Mouse (Mus musculus) hindbrain, embryonic 12.5 days (tissue): ENCODE results near the gene Ptpru. TPM values are rescaled to one million over a fixed set of nuclear protein-coding genes. Genes with fewer than 3 reads are reported as not detected.

Experiments used
- ATAC-seq: fragments of 200-750 bp; cut with Nextera tagmentation; 2 replicates; pipeline ENCODE4 v1.8.0; 2017; ENCODE audit warnings: moderate TSS enrichment; ENCODE audit not compliant: low FRiP score
- H3K27ac ChIP-seq: fragments of 300-500 bp; sonication (generic); 2 replicates; pipeline ENCODE4 v1.5.1; 2016; ENCODE audit warnings: mild to moderate bottlenecking
- H3K27me3 ChIP-seq: fragments of 300-500 bp; sonication (generic); 2 replicates; pipeline ENCODE4 v1.6.1; 2016; ENCODE audit warnings: mild to moderate bottlenecking
- H3K36me3 ChIP-seq: fragments of 300-500 bp; sonication (generic); 2 replicates; pipeline ENCODE4 v1.6.1; 2016; ENCODE audit warnings: mild to moderate bottlenecking
- H3K4me1 ChIP-seq: fragments of 300-500 bp; sonication (generic); 2 replicates; pipeline ENCODE4 v1.6.1; 2016
- H3K4me2 ChIP-seq: fragments of 300-500 bp; sonication (generic); replicated peaks from 2 replicates; pipeline ENCODE4 v1.6.1; 2016; ENCODE audit warnings: mild to moderate bottlenecking
- H3K4me3 ChIP-seq: fragments of 300-500 bp; sonication (generic); 2 replicates; pipeline ENCODE4 v1.5.1; 2016; ENCODE audit warnings: mild to moderate bottlenecking
- H3K9ac ChIP-seq: fragments of 300-500 bp; sonication (generic); 2 replicates; pipeline ENCODE4 v1.6.1; 2016; ENCODE audit warnings: mild to moderate bottlenecking, moderate library complexity
- H3K9me3 ChIP-seq: fragments of 300-500 bp; sonication (generic); replicated peaks from 2 replicates; pipeline ENCODE4 v1.6.1; 2016; ENCODE audit warnings: mild to moderate bottlenecking
- whole genome bisulfite sequencing: fragments of 180-500 bp; shearing (Covaris S2); methylation state at CpG from one replicate; pipeline ENCODE4 v1.1.7; 2016; 5-methylcytosine and 5-hydroxymethylcytosine counted together
- polyA plus RNA-seq: library from polyadenylated mRNA; unstranded; fragments of >200 nt; fragmentation: Nextera tagmentation; extraction: Ambion mirVana; gene quantifications from 2 replicates; pipeline ENCODE4 v1.2.1, GENCODE M21; 2016

Gene Ptpru
- polyA plus RNA-seq, 1 experiment from 2014 or later = 30.2 TPM

- Histone ChIP-seq H3K27ac (no peak overlapping the region), H3K9me3 (no peaks in the 10 kb centered on the region), H3K27me3 (no peaks in the 10 kb centered on the region), H3K36me3 (no peaks in the 10 kb centered on the region), H3K9ac (no peak overlapping the region), H3K4me1 (no peaks in the 10 kb centered on the region), H3K4me2 (no peak overlapping the region), H3K4me3 (no peak overlapping the region)
- 69% methylated on average over 3 of the region's 3 CpGs for WGBS
- no peak for ATAC-seq
Observed at GRCm38 (mm10) chr4:131763479-131763878, 74.6 kb downstream of the Ptpru start.

- Histone ChIP-seq H3K9me3 (no peaks in the 10 kb centered on the region), H3K4me2 (no peak overlapping the region), H3K36me3 (no peaks in the 10 kb centered on the region), H3K4me1 (no peaks in the 10 kb centered on the region), H3K4me3 (no peak overlapping the region), H3K27me3 (no peaks in the 10 kb centered on the region), H3K9ac (no peak overlapping the region), H3K27ac (no peak overlapping the region)
- ATAC-seq = no peak
- WGBS = 87% methylated on average over 8 of the region's 8 CpGs
Observed at GRCm38 (mm10) chr4:131762211-131762784, 75.8 kb downstream of the Ptpru start.

- H3K27ac ChIP-seq = no peak overlapping the region
Observed at GRCm38 (mm10) chr4:131752204-131752837, 85.8 kb downstream of the Ptpru start.

GRCm38 (mm10) chr4:131751561-131751960 is 86.5 kb downstream of the Ptpru start:
- 62% methylated on average over 7 of the region's 7 CpGs for WGBS
- ATAC-seq = no peak
- no peaks in the 10 kb centered on the region for H3K9me3 ChIP-seq
- H3K4me2 ChIP-seq = no peak overlapping the region
- H3K27me3 ChIP-seq = no peaks in the 10 kb centered on the region
- H3K4me3 ChIP-seq = no peak overlapping the region
- no peak overlapping the region for H3K27ac ChIP-seq
- H3K4me1 ChIP-seq = 0 out of 2 replicates have a peak, but pooled peaks cover 9% of the 10 kb centered on the region
- no peak overlapping the region for H3K9ac ChIP-seq
- no peaks in the 10 kb centered on the region for H3K36me3 ChIP-seq

More at GRCm38 (mm10) chr4:131752204-131752837, 85.8 kb downstream of the Ptpru start:
- Histone ChIP-seq H3K4me2 (no peak overlapping the region), H3K36me3 (no peaks in the 10 kb centered on the region), H3K4me3 (no peak overlapping the region), H3K27me3 (no peaks in the 10 kb centered on the region), H3K4me1 (0 out of 2 replicates have a peak, but pooled peaks cover 9% of the 10 kb centered on the region), H3K9me3 (no peaks in the 10 kb centered on the region), H3K9ac (no peak overlapping the region)
- 64% methylated on average over 10 of the region's 10 CpGs for whole genome bisulfite sequencing
- ATAC-seq = no peak

- Histone ChIP-seq H3K36me3 (no peaks in the 10 kb centered on the region), H3K27ac (no peak overlapping the region), H3K4me1 (0 out of 2 replicates have a peak, but pooled peaks cover 9% of the 10 kb centered on the region), H3K9ac (no peak overlapping the region), H3K27me3 (no peaks in the 10 kb centered on the region), H3K4me3 (no peak overlapping the region), H3K9me3 (no peaks in the 10 kb centered on the region), H3K4me2 (no peak overlapping the region)
- ATAC-seq = no peak
- 89% methylated on average over 6 of the region's 6 CpGs for WGBS
Observed at GRCm38 (mm10) chr4:131749802-131750201, 88.3 kb downstream of the Ptpru start.

- Histone ChIP-seq H3K9ac (no peak overlapping the region), H3K4me3 (no peak overlapping the region), H3K4me1 (no peaks in the 10 kb centered on the region), H3K27ac (no peak overlapping the region), H3K27me3 (no peaks in the 10 kb centered on the region), H3K9me3 (no peaks in the 10 kb centered on the region), H3K4me2 (no peak overlapping the region), H3K36me3 (no peaks in the 10 kb centered on the region)
- ATAC-seq = no peak
- WGBS = 86% methylated on average over 5 of the region's 5 CpGs
Observed at GRCm38 (mm10) chr4:131744685-131745043, 93.4 kb downstream of the Ptpru start.

- H3K9ac ChIP-seq = no peak overlapping the region
- H3K4me2 ChIP-seq = no peak overlapping the region
- no peaks in the 10 kb centered on the region for H3K9me3 ChIP-seq
- no peaks in the 10 kb centered on the region for H3K36me3 ChIP-seq
- WGBS = 50% methylated on average over 5 of the region's 5 CpGs
- no peaks in the 10 kb centered on the region for H3K27me3 ChIP-seq
- H3K27ac ChIP-seq = no peak overlapping the region
- H3K4me3 ChIP-seq = no peak overlapping the region
- no peak for ATAC-seq
- H3K4me1 ChIP-seq = no peaks in the 10 kb centered on the region
Observed at GRCm38 (mm10) chr4:131743831-131744684, 94.0 kb downstream of the Ptpru start.

- Histone ChIP-seq H3K9ac (no peak overlapping the region), H3K36me3 (no peaks in the 10 kb centered on the region), H3K4me1 (no peaks in the 10 kb centered on the region), H3K4me3 (no peak overlapping the region), H3K9me3 (no peaks in the 10 kb centered on the region), H3K27ac (no peak overlapping the region), H3K27me3 (no peaks in the 10 kb centered on the region), H3K4me2 (no peak overlapping the region)
- WGBS = 70% methylated on average over 13 of the region's 13 CpGs
- ATAC-seq = no peak
Observed at GRCm38 (mm10) chr4:131743031-131743430, 95.1 kb downstream of the Ptpru start.

GRCm38 (mm10) chr4:131740621-131741020 is 97.5 kb downstream of the Ptpru start:
- 81% methylated on average over 5 of the region's 5 CpGs for WGBS
- no peaks in the 10 kb centered on the region for H3K9me3 ChIP-seq
- H3K27ac ChIP-seq = no peak overlapping the region
- ATAC-seq = no peak
- H3K27me3 ChIP-seq = no peaks in the 10 kb centered on the region
- no peak overlapping the region for H3K4me3 ChIP-seq
- H3K9ac ChIP-seq = no peak overlapping the region
- no peak overlapping the region for H3K4me2 ChIP-seq
- no peaks in the 10 kb centered on the region for H3K36me3 ChIP-seq
- no peaks in the 10 kb centered on the region for H3K4me1 ChIP-seq

GRCm38 (mm10) chr4:131728628-131729027 is 109.5 kb downstream of the Ptpru start:
- H3K27me3 ChIP-seq = no peaks in the 10 kb centered on the region
- WGBS = 42% methylated on average over 7 of the region's 7 CpGs
- ATAC-seq = no peak

GRCm38 (mm10) chr4:131723415-131724080 is 114.5 kb downstream of the Ptpru start:
- H3K9me3 ChIP-seq = no peaks in the 10 kb centered on the region
- no peaks in the 10 kb centered on the region for H3K27me3 ChIP-seq
- no peak overlapping the region for H3K27ac ChIP-seq
- no peak overlapping the region for H3K4me2 ChIP-seq
- no peak overlapping the region for H3K4me3 ChIP-seq
- WGBS = 55% methylated on average over 11 of the region's 11 CpGs
- peaks cover 4% of the 10 kb centered on the region for H3K4me1 ChIP-seq
- H3K9ac ChIP-seq = no peak overlapping the region
- no peak for ATAC-seq
- H3K36me3 ChIP-seq = no peaks in the 10 kb centered on the region

More at GRCm38 (mm10) chr4:131728628-131729027, 109.5 kb downstream of the Ptpru start:
- Histone ChIP-seq H3K27ac (no peak overlapping the region), H3K4me1 (no peaks in the 10 kb centered on the region), H3K9me3 (no peaks in the 10 kb centered on the region), H3K4me2 (no peak overlapping the region), H3K9ac (no peak overlapping the region), H3K4me3 (no peak overlapping the region), H3K36me3 (no peaks in the 10 kb centered on the region)
